Mouse (Mus musculus) midbrain, embryonic 14.5 days (tissue): ENCODE measurements at regions not wholly inside any gene's neighbourhood (a gene's known extent, or its start where the extent isn't known, plus 50 kb on each side); places are given as distances from the start of the nearest gene placed in this dataset.

Experiments used
- ATAC-seq: fragments of 200-750 bp; cut with Nextera tagmentation; 2 replicates; pipeline ENCODE4 v1.8.0; 2017; ENCODE audit warnings: moderate number of reproducible peaks, moderate library complexity; ENCODE audit not compliant: low FRiP score, low TSS enrichment
- DNase-seq: peaks from one replicate; pipeline ENCODE4 v3.0.0-alpha.2; 2015
- H3K27ac ChIP-seq: fragments of 300-500 bp; sonication (generic); replicated peaks from 2 replicates; pipeline ENCODE4 v1.5.1; 2014; ENCODE audit warnings: mild to moderate bottlenecking, low read depth, low read length, moderate library complexity
- H3K27me3 ChIP-seq: fragments of 300-500 bp; sonication (generic); 2 replicates; pipeline ENCODE4 v1.6.1; 2014; ENCODE audit warnings: low read length, control low read depth, mixed read lengths; ENCODE audit not compliant: control insufficient read depth, insufficient read depth
- H3K36me3 ChIP-seq: fragments of 300-500 bp; sonication (generic); 2 replicates; pipeline ENCODE4 v1.6.1; 2014; ENCODE audit warnings: low read length, control low read depth; ENCODE audit not compliant: control insufficient read depth, insufficient read depth
- H3K4me1 ChIP-seq: fragments of 300-500 bp; sonication (generic); 2 replicates; pipeline ENCODE4 v1.6.1; 2014; ENCODE audit warnings: mild to moderate bottlenecking, antibody characterized with exemption, low read length, control low read depth; ENCODE audit not compliant: control insufficient read depth, insufficient read depth
- H3K4me2 ChIP-seq: fragments of 300-500 bp; sonication (generic); 2 replicates; pipeline ENCODE4 v1.6.1; 2014; ENCODE audit warnings: mild to moderate bottlenecking, low read length, moderate library complexity
- H3K4me3 ChIP-seq: fragments of 300-500 bp; sonication (generic); replicated peaks from 2 replicates; pipeline ENCODE4 v1.5.1; 2014; ENCODE audit warnings: low read depth, low read length
- H3K9ac ChIP-seq: fragments of 300-500 bp; sonication (generic); replicated peaks from 2 replicates; pipeline ENCODE4 v1.6.1; 2014; ENCODE audit warnings: mild to moderate bottlenecking, low read length, moderate library complexity
- H3K9me3 ChIP-seq: fragments of 300-500 bp; sonication (generic); 2 replicates; pipeline ENCODE4 v1.6.1; 2016; ENCODE audit warnings: low read length, control low read depth, mixed read lengths; ENCODE audit not compliant: control insufficient read depth
- WGBS: fragments of 180-500 bp; shearing (Covaris S2); extraction: QIAGEN DNeasy Blood & Tissue Kit; methylation state at CpG from one replicate; pipeline ENCODE4 v1.1.7; 2014; 5-methylcytosine and 5-hydroxymethylcytosine counted together

GRCm38 (mm10) chr3:39313563-39313962 is 426.8 kb downstream of the Fat4 start:
- 59% methylated on average over 4 of the region's 4 CpGs for WGBS
- no peak for ATAC-seq

GRCm38 (mm10) chr3:39320851-39321250 is 434.1 kb downstream of the Fat4 start:
- Histone ChIP-seq H3K27me3 (no peaks in the 10 kb centered on the region), H3K4me3 (no peak overlapping the region), H3K27ac (no peak overlapping the region), H3K4me2 (no peak overlapping the region), H3K36me3 (no peaks in the 10 kb centered on the region), H3K9ac (no peak overlapping the region), H3K9me3 (no peaks in the 10 kb centered on the region), H3K4me1 (no peaks in the 10 kb centered on the region)
- WGBS = 66% methylated on average over 7 of the region's 7 CpGs
- DNase-seq (peak; percentile 34), ATAC-seq (no peak)

More at GRCm38 (mm10) chr3:39313563-39313962, 426.8 kb downstream of the Fat4 start:
- H3K9me3 ChIP-seq = no peaks in the 10 kb centered on the region
- no peak overlapping the region for H3K9ac ChIP-seq
- no peak overlapping the region for H3K27ac ChIP-seq
- no peaks in the 10 kb centered on the region for H3K36me3 ChIP-seq
- DNase-seq = no peak
- no peak overlapping the region for H3K4me2 ChIP-seq
- H3K4me1 ChIP-seq = no peaks in the 10 kb centered on the region
- H3K4me3 ChIP-seq = no peak overlapping the region
- H3K27me3 ChIP-seq = no peaks in the 10 kb centered on the region

- Histone ChIP-seq H3K4me2 (no peak overlapping the region), H3K4me3 (no peak overlapping the region), H3K9ac (no peak overlapping the region), H3K27ac (no peak overlapping the region), H3K36me3 (no peaks in the 10 kb centered on the region), H3K4me1 (no peaks in the 10 kb centered on the region), H3K27me3 (no peaks in the 10 kb centered on the region), H3K9me3 (no peaks in the 10 kb centered on the region)
- no peak for DNase-seq
- WGBS = 74% methylated on average over 5 of the region's 5 CpGs
- ATAC-seq = no peak
Measured at GRCm38 (mm10) chr3:39322225-39322624, 435.5 kb downstream of the Fat4 start.

- Histone ChIP-seq H3K4me3 (no peak overlapping the region), H3K9ac (no peak overlapping the region), H3K4me2 (no peak overlapping the region), H3K9me3 (peaks cover 6% of the 10 kb centered on the region; the same call in 1 of the 2 replicates), H3K4me1 (no peaks in the 10 kb centered on the region), H3K27me3 (no peaks in the 10 kb centered on the region), H3K36me3 (no peaks in the 10 kb centered on the region), H3K27ac (no peak overlapping the region)
- 52% methylated on average over 8 of the region's 8 CpGs for whole genome bisulfite sequencing
- DNase-seq (no peak), ATAC-seq (no peak)
Measured at GRCm38 (mm10) chr3:39335612-39336230, 449.0 kb downstream of the Fat4 start.

GRCm38 (mm10) chr3:39341161-39341687 is 454.5 kb downstream of the Fat4 start:
- Histone ChIP-seq H3K27me3 (no peaks in the 10 kb centered on the region), H3K9me3 (no peaks in the 10 kb centered on the region), H3K36me3 (no peaks in the 10 kb centered on the region), H3K27ac (no peak overlapping the region), H3K4me1 (no peaks in the 10 kb centered on the region), H3K9ac (no peak overlapping the region), H3K4me2 (no peak overlapping the region), H3K4me3 (no peak overlapping the region)
- 83% methylated on average over 3 of the region's 3 CpGs for WGBS
- DNase-seq = no peak
- no peak for ATAC-seq

- no peak overlapping the region for H3K27ac ChIP-seq
- ATAC-seq = no peak
- no peaks in the 10 kb centered on the region for H3K36me3 ChIP-seq
- no peaks in the 10 kb centered on the region for H3K4me1 ChIP-seq
- no peak for DNase-seq
- 85% methylated on average over 3 of the region's 3 CpGs for whole genome bisulfite sequencing
- no peaks in the 10 kb centered on the region for H3K9me3 ChIP-seq
- no peak overlapping the region for H3K9ac ChIP-seq
- H3K4me3 ChIP-seq = no peak overlapping the region
- H3K27me3 ChIP-seq = no peaks in the 10 kb centered on the region
- H3K4me2 ChIP-seq = no peak overlapping the region
Measured at GRCm38 (mm10) chr3:39344078-39344477, 457.3 kb downstream of the Fat4 start.

GRCm38 (mm10) chr3:39347578-39347977 is 460.8 kb downstream of the Fat4 start:
- Histone ChIP-seq H3K9ac (no peak overlapping the region), H3K9me3 (no peaks in the 10 kb centered on the region), H3K27ac (no peak overlapping the region), H3K4me2 (no peak overlapping the region), H3K27me3 (no peaks in the 10 kb centered on the region), H3K36me3 (no peaks in the 10 kb centered on the region), H3K4me1 (no peaks in the 10 kb centered on the region), H3K4me3 (no peak overlapping the region)
- 95% methylated on average over 4 of the region's 4 CpGs for WGBS
- ATAC-seq = no peak
- DNase-seq = no peak

- no peak overlapping the region for H3K4me3 ChIP-seq
- H3K4me2 ChIP-seq = no peak overlapping the region
- no peak overlapping the region for H3K9ac ChIP-seq
- H3K4me1 ChIP-seq = no peaks in the 10 kb centered on the region
- H3K36me3 ChIP-seq = no peaks in the 10 kb centered on the region
- no peaks in the 10 kb centered on the region for H3K9me3 ChIP-seq
- WGBS = 80% methylated on average over 2 of the region's 2 CpGs
- H3K27me3 ChIP-seq = no peaks in the 10 kb centered on the region
- ATAC-seq (no peak), DNase-seq (no peak)
- no peak overlapping the region for H3K27ac ChIP-seq
Measured at GRCm38 (mm10) chr3:39357012-39357411, 470.3 kb downstream of the Fat4 start.

- ATAC-seq (no peak), DNase-seq (no peak)
- Histone ChIP-seq H3K27me3 (no peaks in the 10 kb centered on the region), H3K36me3 (no peaks in the 10 kb centered on the region), H3K27ac (no peak overlapping the region), H3K4me1 (no peaks in the 10 kb centered on the region), H3K4me2 (no peak overlapping the region), H3K9ac (no peak overlapping the region), H3K4me3 (no peak overlapping the region), H3K9me3 (no peaks in the 10 kb centered on the region)
- WGBS = 76% methylated on average over 2 of the region's 2 CpGs
Measured at GRCm38 (mm10) chr3:39360278-39360677, 473.5 kb downstream of the Fat4 start.
